Comparison of ENCODE assay signal across 7 mouse cellular contexts in genomic region chr15:36937757-36938498, GRCm38 (mm10).
DNase-seq lines count a peak whose midpoint lies in the region; ATAC-seq and TF ChIP-seq lines count a peak whose summit lies in the region.

No protein-coding gene starts in this region.

- TF ChIP-seq POLR2A in liver, adult 2 months (IDR thresholded peaks at IDR 0.05; ENCODE audit: extremely low read depth, insufficient read depth, low read length): no peak
- no peak for TF ChIP-seq POLR2A in olfactory bulb, adult 2 months (IDR thresholded peaks at IDR 0.05; ENCODE audit: insufficient read depth, low read depth, low read length)

- H3K9me3 ChIP-seq in heart, postnatal 0 days (replicated peaks; ENCODE audit: control insufficient read depth, low read length): no peaks in the 10 kb centered on the region
- no peaks in the 10 kb centered on the region for H3K9me3 ChIP-seq in liver, postnatal 0 days (ENCODE audit: low read length)

- peak overlapping the region; percentile 58 for H3K4me3 ChIP-seq in liver, adult 2 months (ENCODE audit: insufficient read depth, low read depth, low read length)
- peak overlapping the region; percentile 64 for H3K4me3 ChIP-seq in heart, postnatal 0 days (ENCODE audit: low read depth, low read length)
- peak overlapping the region; percentile 58 for H3K4me3 ChIP-seq in liver, postnatal 0 days (ENCODE audit: low read depth, low read length)
- peak overlapping the region; percentile 49 for H3K4me3 ChIP-seq in olfactory bulb, adult 2 months (ENCODE audit: insufficient read depth, low read depth, low read length)

- no peak; the same call in 1 of the 2 replicates for ATAC-seq in heart, postnatal 0 days (ENCODE audit: insufficient read depth, low read depth)
- ATAC-seq in liver, postnatal 0 days: peak; percentile 1
- ATAC-seq in granulocyte monocyte progenitor cell, adult 5-6 weeks (replicated peaks; ENCODE audit: poor library complexity, severe bottlenecking): no peak

- H3K27ac ChIP-seq in liver, adult 2 months (replicated peaks; ENCODE audit: insufficient read depth, low read depth, low read length): peak overlapping the region; percentile 62
- H3K27ac ChIP-seq in heart, postnatal 0 days (ENCODE audit: low read depth): peak overlapping the region; percentile 89
- peak overlapping the region; percentile 83 for H3K27ac ChIP-seq in liver, postnatal 0 days (ENCODE audit: low read depth)
- peak overlapping the region; percentile 98 for H3K27ac ChIP-seq in olfactory bulb, adult 2 months (ENCODE audit: insufficient read depth, low read depth, low read length)

- H3K9ac ChIP-seq in liver, adult 2 months (ENCODE audit: low read depth, low read length): peak overlapping the region; percentile 69
- H3K9ac ChIP-seq in heart, postnatal 0 days (replicated peaks; ENCODE audit: low read depth, low read length): peak overlapping the region; percentile 71
- peak overlapping the region; percentile 67 for H3K9ac ChIP-seq in liver, postnatal 0 days (replicated peaks)

- peak; percentile 27 for DNase-seq in liver, adult 2 months (ENCODE audit: extremely low read depth, low read depth, low spot score)
- no peak for DNase-seq in liver
- DNase-seq in brain, adult 2 months (ENCODE audit: low read depth, low spot score): peak; percentile 83
- DNase-seq in heart, postnatal 0 days (ENCODE audit: low spot score): no peak
- DNase-seq in liver, postnatal 0 days: no peak

- no peak for TF ChIP-seq CTCF in liver, adult 2 months (IDR thresholded peaks at IDR 0.05; ENCODE audit: low read depth, low read length)
- no peak for TF ChIP-seq CTCF in heart, postnatal 0 days (IDR thresholded peaks at IDR 0.05; ENCODE audit: low read depth)
- no peak for TF ChIP-seq CTCF in liver, postnatal 0 days (IDR thresholded peaks at IDR 0.05; ENCODE audit: low read depth)
- no peak for TF ChIP-seq CTCF in olfactory bulb, adult 2 months (IDR thresholded peaks at IDR 0.05; ENCODE audit: insufficient read depth, low read depth, low read length)

- WGBS in liver, adult 2 months: 34% methylated on average over 13 of the region's 13 CpGs
- WGBS in heart, postnatal 0 days: 33% methylated on average over 13 of the region's 13 CpGs
- 24% methylated on average over 13 of the region's 13 CpGs for WGBS in liver, postnatal 0 days (ENCODE audit: insufficient replicate concordance)
- 24% methylated on average over 13 of the region's 13 CpGs for WGBS in olfactory bulb, adult 2 months

- no peaks in the 10 kb centered on the region for H3K27me3 ChIP-seq in liver, adult 2 months (ENCODE audit: control insufficient read depth, insufficient read depth, low read length)
- H3K27me3 ChIP-seq in heart, postnatal 0 days (ENCODE audit: control insufficient read depth, insufficient read depth, low read length): no peaks in the 10 kb centered on the region
- H3K27me3 ChIP-seq in liver, postnatal 0 days (ENCODE audit: insufficient read depth, low read length): no peaks in the 10 kb centered on the region

- peak overlapping the region; percentile 88 for H3K4me2 ChIP-seq in heart, postnatal 0 days (ENCODE audit: low read depth, low read length)
- H3K4me2 ChIP-seq in liver, postnatal 0 days (ENCODE audit: low read depth, low read length): peak overlapping the region; percentile 92

- H3K36me3 ChIP-seq in liver, adult 2 months (ENCODE audit: control insufficient read depth, insufficient read depth, low read length): no peaks in the 10 kb centered on the region
- H3K36me3 ChIP-seq in heart, postnatal 0 days (replicated peaks; ENCODE audit: control insufficient read depth, insufficient read depth, low read length): no peaks in the 10 kb centered on the region
- H3K36me3 ChIP-seq in liver, postnatal 0 days (replicated peaks; ENCODE audit: insufficient read depth, low read length): no peaks in the 10 kb centered on the region

- no peak for TF ChIP-seq EP300 in heart, postnatal 0 days (IDR thresholded peaks at IDR 0.05; ENCODE audit: low read depth)
- no peak for TF ChIP-seq EP300 in liver, postnatal 0 days (IDR thresholded peaks at IDR 0.05; ENCODE audit: low read depth)

- no peaks in the 10 kb centered on the region for H3K79me2 ChIP-seq in liver, adult 2 months (ENCODE audit: control insufficient read depth, insufficient read depth, low read length)

- peaks cover 5% of the 10 kb centered on the region; the same call in 1 of the 2 replicates for H3K4me1 ChIP-seq in liver, adult 2 months (ENCODE audit: control insufficient read depth, insufficient read depth, low read length)
- H3K4me1 ChIP-seq in heart, postnatal 0 days (ENCODE audit: control insufficient read depth, insufficient read depth): peaks cover 13% of the 10 kb centered on the region; the same call in 1 of the 2 replicates
- H3K4me1 ChIP-seq in liver, postnatal 0 days (ENCODE audit: insufficient read depth): peaks cover 17% of the 10 kb centered on the region
- H3K4me1 ChIP-seq in olfactory bulb, adult 2 months (ENCODE audit: control insufficient read depth, insufficient read depth, low read length): peaks cover 16% of the 10 kb centered on the region

Comparison
In these comparisons a context has a peak if more than half of its experiments do, and no peak if none do; other contexts are left out.
1. DNase-seq: peak in liver, adult 2 months (single experiment) and brain, adult 2 months (single experiment); none in liver (single experiment), heart, postnatal 0 days (single experiment) and liver, postnatal 0 days (single experiment).
2. Peak in every context shown above with its lines, with median percentiles within 50 percentile points of each other: H3K27ac ChIP-seq, H3K4me3 ChIP-seq and H3K9ac ChIP-seq.